Mouse (Mus musculus): ENCODE results near the gene Vamp8. TPM values are rescaled to one million over a fixed set of nuclear protein-coding genes. Genes with fewer than 3 reads are reported as not detected.

The Vamp8 gene
- total and polyA plus RNA-seq, 3 experiments = 69.3 to 85.6 (median 78.8) TPM

DNA sequence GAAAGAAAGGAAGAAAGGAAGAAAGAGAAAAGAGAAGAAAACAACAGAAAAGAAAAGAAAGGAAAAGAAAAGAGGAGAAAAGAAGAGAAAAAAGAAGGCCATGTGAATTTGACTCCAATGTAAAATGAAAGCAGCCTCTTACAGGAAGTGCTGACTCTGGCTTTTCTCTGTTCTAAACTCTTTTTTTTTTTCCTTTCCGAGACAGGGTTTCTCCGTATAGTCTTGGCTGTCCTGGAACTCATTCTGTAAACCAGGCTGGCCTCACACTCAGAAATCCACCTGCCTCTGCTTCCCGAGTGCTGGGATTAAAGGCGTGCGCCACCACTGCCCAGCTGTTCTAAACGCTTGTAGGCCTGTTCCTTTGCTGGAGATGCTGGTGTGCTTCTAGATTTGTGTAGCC lies 8.0 kb downstream of the Vamp8 start:
- intact Hi-C loops (cut with DNase I) = no loop called here
- H3K27ac ChIP-seq = no peak overlapping the region; the same call in 1 of the 2 replicates
- WGBS = 77% methylated on average over 6 of the region's 6 CpGs
- H3K9ac ChIP-seq (ENCODE audit: low read depth, low read length) = no peak overlapping the region
- peaks cover 6% of the 10 kb centered on the region for H3K4me1 ChIP-seq (ENCODE audit: control insufficient read depth, insufficient read depth, low read length)
- TF ChIP-seq POLR2A (IDR thresholded peaks at IDR 0.05; ENCODE audit: insufficient read depth, low read depth, low read length) (no peak), CTCF (IDR thresholded peaks at IDR 0.05) (no peak), EP300 (IDR thresholded peaks at IDR 0.05; ENCODE audit: insufficient read depth, low read depth, low read length) (no peak)
- no peaks in the 10 kb centered on the region for H3K27me3 ChIP-seq (ENCODE audit: control insufficient read depth, insufficient read depth, low read length)
- H3K36me3 ChIP-seq (ENCODE audit: control insufficient read depth, insufficient read depth, low read length) = no peaks in the 10 kb centered on the region
- H3K79me2 ChIP-seq (replicated peaks; ENCODE audit: control insufficient read depth, insufficient read depth, low read length) = no peaks in the 10 kb centered on the region
- no peak for DNase-seq
- no peak overlapping the region for H3K4me3 ChIP-seq

DNA sequence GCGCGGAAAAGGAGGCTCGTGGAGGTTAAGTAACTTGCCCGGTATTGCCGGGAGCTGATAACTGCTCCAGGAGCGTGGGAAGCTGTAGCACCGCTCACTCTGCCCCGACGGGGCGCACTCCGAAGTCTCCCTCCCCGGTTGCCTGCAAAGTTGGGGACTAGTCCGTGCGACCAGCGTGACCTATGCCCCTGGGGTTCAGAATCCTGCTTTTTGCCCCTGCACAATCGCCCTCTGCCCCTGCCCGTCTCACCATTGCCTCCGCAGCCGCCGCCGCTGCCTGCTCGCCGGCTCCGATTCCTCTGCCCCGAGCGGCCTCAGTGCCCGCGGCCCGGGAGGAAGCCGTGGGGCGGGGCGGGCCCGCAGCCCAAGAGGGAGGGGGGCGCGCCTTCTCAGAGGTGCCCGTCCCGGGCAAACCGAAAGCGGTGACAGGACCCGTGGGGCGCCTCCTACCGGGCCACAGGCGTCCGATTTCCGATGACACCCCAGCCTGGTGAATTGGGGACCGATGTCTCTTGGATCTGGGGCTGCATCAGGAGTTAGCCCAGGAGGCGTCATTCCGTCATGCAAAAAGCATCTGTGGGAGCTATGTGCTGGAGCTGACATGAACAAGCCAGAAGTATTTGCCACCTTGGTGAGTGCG lies 10.3 kb downstream of the Vamp8 start, which contains the start of gene Vamp5:
Gene Vamp5 (minus strand): TSS at position 338 of the 640 bp plus-strand sequence.
- intact Hi-C loops (cut with DNase I) = no loop called here
- H3K79me2 ChIP-seq (replicated peaks; ENCODE audit: control insufficient read depth, insufficient read depth, low read length) = no peaks in the 10 kb centered on the region
- H3K4me1 ChIP-seq (ENCODE audit: control insufficient read depth, insufficient read depth, low read length) = peaks cover 7% of the 10 kb centered on the region
- under 1% methylated on average over 49 of the region's 49 CpGs for WGBS
- no peaks in the 10 kb centered on the region for H3K36me3 ChIP-seq (ENCODE audit: control insufficient read depth, insufficient read depth, low read length)
- peak within 1 kb of the TSS; percentile 81 for H3K4me3 ChIP-seq
- peak; percentile 50; the same call in 1 of the 2 replicates for TF ChIP-seq POLR2A (IDR thresholded peaks at IDR 0.05; ENCODE audit: insufficient read depth, low read depth, low read length)
- TF ChIP-seq CTCF (IDR thresholded peaks at IDR 0.05) = peak; percentile 78
- TF ChIP-seq EP300 (IDR thresholded peaks at IDR 0.05; ENCODE audit: insufficient read depth, low read depth, low read length) = 0 out of 2 replicates have a peak, but pooled peaks have one; percentile 3
- peak; percentile 91 to 93 for DNase-seq
- no peaks in the 10 kb centered on the region for H3K27me3 ChIP-seq (ENCODE audit: control insufficient read depth, insufficient read depth, low read length)
- peak within 1 kb of the TSS; percentile 93 for H3K27ac ChIP-seq
- peak within 1 kb of the TSS; percentile 89 for H3K9ac ChIP-seq (ENCODE audit: low read depth, low read length)

DNA sequence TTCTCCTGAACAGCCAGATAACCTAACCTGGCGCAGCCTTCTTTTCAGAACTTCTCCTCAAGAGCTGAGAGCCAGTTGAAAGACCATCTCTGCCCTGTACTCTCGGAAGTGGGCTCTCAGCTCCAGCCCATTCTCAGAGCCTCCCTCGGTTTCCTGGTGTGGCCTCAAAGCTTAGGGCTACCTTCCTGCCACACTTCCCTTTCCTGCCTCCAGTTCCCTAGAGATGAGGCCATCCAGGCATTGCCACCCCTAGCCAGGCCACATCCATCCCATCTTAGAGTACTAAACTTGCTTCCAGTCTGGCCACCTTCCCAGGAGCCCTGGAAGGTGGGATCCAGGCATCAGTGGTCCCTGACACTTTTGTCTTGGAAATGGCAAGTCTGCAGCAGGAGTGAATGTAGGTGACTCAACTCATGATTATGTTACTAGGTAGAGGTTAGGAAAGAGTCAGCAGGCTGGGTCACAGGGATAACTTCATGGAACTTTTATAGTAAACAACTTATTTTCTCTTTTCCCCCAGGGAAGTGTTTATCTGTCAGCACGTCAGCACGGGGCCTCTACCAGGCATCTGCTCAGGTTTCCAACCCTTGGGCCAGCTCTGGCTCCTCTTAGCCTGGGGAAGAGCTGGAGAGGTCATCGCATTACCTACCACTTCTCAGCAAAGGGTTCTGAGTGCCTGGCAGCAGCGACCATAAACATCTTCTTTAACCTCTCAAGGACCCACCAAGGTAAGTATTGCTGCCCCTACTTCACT lies 10.9 kb downstream of the Vamp8 start:
- H3K79me2 ChIP-seq (replicated peaks; ENCODE audit: control insufficient read depth, insufficient read depth, low read length) = no peaks in the 10 kb centered on the region
- H3K4me1 ChIP-seq (ENCODE audit: control insufficient read depth, insufficient read depth, low read length) = peaks cover 10% of the 10 kb centered on the region
- intact Hi-C loops (cut with DNase I) = no loop called here
- no peak for TF ChIP-seq CTCF (IDR thresholded peaks at IDR 0.05)
- TF ChIP-seq EP300 (IDR thresholded peaks at IDR 0.05; ENCODE audit: insufficient read depth, low read depth, low read length) = no peak
- TF ChIP-seq POLR2A (IDR thresholded peaks at IDR 0.05; ENCODE audit: insufficient read depth, low read depth, low read length) = no peak
- peak overlapping the region; percentile 89 for H3K9ac ChIP-seq (ENCODE audit: low read depth, low read length)
- 19% methylated on average over 7 of the region's 7 CpGs for WGBS
- DNase-seq = no peak
- no peaks in the 10 kb centered on the region for H3K36me3 ChIP-seq (ENCODE audit: control insufficient read depth, insufficient read depth, low read length)
- H3K4me3 ChIP-seq = peak overlapping the region; percentile 81
- no peaks in the 10 kb centered on the region for H3K27me3 ChIP-seq (ENCODE audit: control insufficient read depth, insufficient read depth, low read length)
- H3K27ac ChIP-seq = peak overlapping the region; percentile 93

DNA sequence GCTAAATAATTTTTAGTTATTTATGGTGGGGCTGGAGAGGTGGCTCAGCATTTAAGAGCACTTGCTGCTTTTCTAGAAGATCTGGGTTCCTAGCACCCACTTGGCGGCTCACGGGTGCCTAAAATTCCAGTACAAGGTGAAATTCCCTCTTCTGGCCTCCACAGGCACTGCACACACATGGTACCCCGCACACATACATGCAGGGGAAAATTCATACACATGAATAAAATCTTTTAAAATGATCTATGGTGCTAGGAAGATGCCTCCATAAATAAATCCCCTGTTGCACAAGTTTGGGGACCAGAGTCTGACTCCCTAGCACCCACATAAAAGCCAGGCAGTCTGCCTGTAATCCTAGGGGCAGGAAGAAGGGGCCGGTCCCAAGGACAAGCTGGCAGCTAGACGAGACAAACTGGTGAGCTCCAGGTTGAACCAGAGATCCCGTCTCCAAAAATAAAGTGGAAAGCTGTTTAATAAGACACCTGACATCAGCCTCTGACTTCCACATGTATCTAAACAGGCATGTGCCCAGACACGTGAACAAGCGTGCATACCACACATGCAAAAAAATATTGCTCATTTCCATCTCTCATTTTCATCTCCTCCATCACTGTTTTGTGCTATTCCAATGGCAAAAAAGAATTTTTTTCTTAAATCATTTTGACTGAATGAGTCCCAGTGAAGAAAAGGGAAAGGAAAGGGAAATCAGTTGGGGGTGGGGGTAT lies 11.8 kb downstream of the Vamp8 start:
- H3K36me3 ChIP-seq (ENCODE audit: control insufficient read depth, insufficient read depth, low read length) = no peaks in the 10 kb centered on the region
- WGBS = 84% methylated on average over 8 of the region's 8 CpGs
- peaks cover 16% of the 10 kb centered on the region for H3K4me1 ChIP-seq (ENCODE audit: control insufficient read depth, insufficient read depth, low read length)
- TF ChIP-seq CTCF (IDR thresholded peaks at IDR 0.05) (peak; percentile 18; the same call in 1 of the 2 replicates), POLR2A (IDR thresholded peaks at IDR 0.05; ENCODE audit: insufficient read depth, low read depth, low read length) (no peak), EP300 (IDR thresholded peaks at IDR 0.05; ENCODE audit: insufficient read depth, low read depth, low read length) (no peak)
- H3K27me3 ChIP-seq (ENCODE audit: control insufficient read depth, insufficient read depth, low read length) = no peaks in the 10 kb centered on the region
- no peak overlapping the region for H3K4me3 ChIP-seq
- no peaks in the 10 kb centered on the region for H3K79me2 ChIP-seq (replicated peaks; ENCODE audit: control insufficient read depth, insufficient read depth, low read length)
- no peak for DNase-seq
- H3K27ac ChIP-seq = no peak overlapping the region; the same call in 1 of the 2 replicates
- no peak overlapping the region for H3K9ac ChIP-seq (ENCODE audit: low read depth, low read length)
- intact Hi-C loops (cut with DNase I) = no loop called here

DNA sequence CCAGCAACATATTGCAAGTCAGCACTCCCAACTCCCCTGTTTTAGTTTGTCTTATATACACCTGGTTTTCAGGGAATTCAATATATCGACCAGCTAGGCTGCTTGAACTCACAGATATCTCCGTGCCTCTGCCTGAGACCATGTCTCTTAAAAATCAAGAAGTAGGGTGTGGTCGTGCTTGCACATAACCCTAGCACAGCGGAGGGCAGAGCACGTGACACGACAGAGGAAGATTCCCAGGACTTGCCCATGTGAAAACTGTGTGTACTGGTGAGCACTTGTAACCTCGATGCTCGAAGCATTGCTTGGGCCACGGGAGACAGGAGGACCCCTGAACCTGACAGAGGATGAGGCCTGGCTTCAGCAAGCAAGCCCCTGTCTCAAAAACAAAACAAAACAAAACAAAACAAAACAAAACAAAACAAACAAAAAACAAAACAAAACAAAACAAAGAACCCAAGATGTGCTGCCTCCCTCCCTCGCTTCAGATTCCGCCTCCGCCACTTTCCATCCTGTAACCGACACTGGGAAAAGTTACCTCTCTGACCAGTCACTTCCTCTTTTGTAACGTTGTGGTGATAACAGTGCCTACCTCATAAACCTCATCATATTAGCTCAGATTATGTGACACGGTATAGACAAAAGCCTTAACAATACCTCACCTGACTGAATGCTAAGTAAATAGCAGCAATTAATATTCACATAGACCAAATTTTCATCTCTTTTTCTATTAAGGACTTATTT lies 15.5 kb downstream of the Vamp8 start:
- TF ChIP-seq POLR2A (IDR thresholded peaks at IDR 0.05; ENCODE audit: insufficient read depth, low read depth, low read length) = no peak
- TF ChIP-seq EP300 (IDR thresholded peaks at IDR 0.05; ENCODE audit: insufficient read depth, low read depth, low read length) = no peak
- no peak for TF ChIP-seq CTCF (IDR thresholded peaks at IDR 0.05)
- Histone ChIP-seq H3K27ac (no peak overlapping the region), H3K36me3 (ENCODE audit: control insufficient read depth, insufficient read depth, low read length) (no peaks in the 10 kb centered on the region), H3K79me2 (replicated peaks; ENCODE audit: control insufficient read depth, insufficient read depth, low read length) (no peaks in the 10 kb centered on the region), H3K4me1 (ENCODE audit: control insufficient read depth, insufficient read depth, low read length) (peaks cover 28% of the 10 kb centered on the region), H3K4me3 (no peak overlapping the region), H3K9ac (ENCODE audit: low read depth, low read length) (no peak overlapping the region), H3K27me3 (ENCODE audit: control insufficient read depth, insufficient read depth, low read length) (no peaks in the 10 kb centered on the region)
- no peak for DNase-seq
- 57% methylated on average over 15 of the region's 15 CpGs for whole genome bisulfite sequencing
- intact Hi-C loops (cut with DNase I) = no loop called here
